Mouse (Mus musculus) left cerebral cortex, adult 6 months (tissue): ENCODE results near the gene Slc3a2. TPM values are rescaled to one million over a fixed set of nuclear protein-coding genes. Genes with fewer than 3 reads are reported as not detected.

ENCODE experiments used
- long read RNA-seq, 2 experiments: library from polyadenylated mRNA; unstranded; transcript quantifications; one replicate each; pipeline ENCODE4 v2.0.0; 2019 to 2020
- polyA plus RNA-seq: library from polyadenylated mRNA; unstranded; fragments of <200 nt; fragmentation: Nextera tagmentation; gene quantifications from 2 replicates; pipeline ENCODE4 v1.2.3, GENCODE M21; 2021

The Slc3a2 gene
- 169 and 178 TPM in 2 replicates for polyA plus RNA-seq
- long read RNA-seq, experiment 1, transcript Slc3a2-202 (10 exons, 2,813 nt) = minor isoform, 291 of 673 reads
- long read RNA-seq, experiment 1, transcript Slc3a2-201 (9 exons, 1,819 nt) = major isoform, 358 of 673 reads
- long read RNA-seq, experiment 1, partial matches to known transcripts = 5 of 673 reads
- long read RNA-seq, experiment 1, other reads (novel, unspliced or antisense) = 18 of 673 reads
- long read RNA-seq, experiment 2, transcript Slc3a2-201 (9 exons, 1,819 nt) = major isoform, 99 of 228 reads
- long read RNA-seq, experiment 2, transcript Slc3a2-202 (10 exons, 2,813 nt) = minor isoform, 90 of 228 reads
- long read RNA-seq, experiment 2, partial matches to known transcripts = 30 of 228 reads
- long read RNA-seq, experiment 2, other reads (novel, unspliced or antisense) = 6 of 228 reads

DNA sequence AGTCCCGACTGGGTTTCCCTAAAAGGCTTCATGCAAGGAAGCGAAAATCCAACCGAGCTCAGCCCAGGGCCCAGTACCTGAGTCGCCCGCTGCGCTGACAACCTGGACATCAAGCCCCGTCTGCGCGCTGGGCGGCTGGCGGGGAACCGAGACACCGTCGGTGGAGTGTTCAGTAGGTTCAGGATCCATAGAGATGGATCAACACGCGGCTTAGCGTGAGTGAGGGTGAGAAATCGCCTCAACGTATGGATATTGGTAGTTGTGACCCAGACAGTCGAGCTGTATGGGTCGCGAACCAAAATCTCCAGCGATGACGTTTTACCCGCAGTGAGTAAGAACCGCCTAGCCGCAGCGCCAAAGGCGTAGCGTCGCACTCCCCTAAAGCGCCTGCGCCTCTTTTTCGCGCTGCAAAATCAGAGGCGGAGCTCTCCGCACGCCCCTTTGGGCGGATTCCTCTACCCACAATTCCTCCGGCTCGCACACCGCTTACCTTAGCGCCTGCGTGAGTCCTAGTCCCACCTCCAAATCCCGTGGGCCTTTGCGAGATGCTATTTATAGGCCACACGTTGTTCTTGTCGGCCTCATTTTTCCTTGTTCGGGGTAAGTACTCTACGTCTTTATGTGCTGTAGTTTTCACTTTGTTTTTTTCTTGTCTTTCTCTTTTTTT is at the start of gene Slc3a2:
Gene Slc3a2, minus strand, starts transcription at position 463 of the 667 bp plus-strand sequence.

DNA sequence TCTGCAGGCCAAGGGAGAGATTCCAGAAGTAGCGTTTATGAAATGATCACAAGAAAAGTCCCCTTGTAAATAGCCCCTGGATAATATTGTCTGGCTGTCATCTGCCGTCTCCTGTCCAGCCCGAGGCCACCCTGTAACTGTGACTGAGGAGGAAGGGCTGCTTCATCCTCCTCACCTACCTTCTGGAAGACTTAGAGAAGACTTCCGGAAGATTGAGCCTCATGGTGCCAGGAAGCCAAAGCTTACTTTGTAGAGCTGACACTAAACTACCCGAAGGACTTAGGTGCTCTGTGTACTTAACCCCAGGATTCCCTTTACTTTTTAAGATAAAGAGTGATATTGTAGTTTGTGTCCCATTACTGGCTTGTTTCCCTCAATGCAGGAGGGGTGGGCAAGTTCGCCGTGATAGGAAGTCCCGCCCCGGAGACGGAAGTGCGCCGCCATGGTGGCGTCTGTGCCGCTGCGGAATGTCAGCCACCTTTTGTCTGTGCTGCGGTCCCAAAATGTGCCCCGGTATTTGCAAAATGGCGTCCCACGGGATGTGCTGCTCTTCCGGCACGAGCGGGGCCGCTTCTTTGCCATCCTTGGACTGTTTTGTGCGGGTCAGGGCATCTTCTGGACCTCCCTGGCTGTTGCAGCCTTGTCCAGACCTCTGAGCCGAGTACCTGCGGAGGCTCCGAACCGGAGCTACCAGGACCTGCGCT is 47.5 kb upstream of the Slc3a2 start, which contains the start of gene Tmem223:
Gene Tmem223, plus strand, starts transcription at position 430 of the 704 bp plus-strand sequence.

DNA sequence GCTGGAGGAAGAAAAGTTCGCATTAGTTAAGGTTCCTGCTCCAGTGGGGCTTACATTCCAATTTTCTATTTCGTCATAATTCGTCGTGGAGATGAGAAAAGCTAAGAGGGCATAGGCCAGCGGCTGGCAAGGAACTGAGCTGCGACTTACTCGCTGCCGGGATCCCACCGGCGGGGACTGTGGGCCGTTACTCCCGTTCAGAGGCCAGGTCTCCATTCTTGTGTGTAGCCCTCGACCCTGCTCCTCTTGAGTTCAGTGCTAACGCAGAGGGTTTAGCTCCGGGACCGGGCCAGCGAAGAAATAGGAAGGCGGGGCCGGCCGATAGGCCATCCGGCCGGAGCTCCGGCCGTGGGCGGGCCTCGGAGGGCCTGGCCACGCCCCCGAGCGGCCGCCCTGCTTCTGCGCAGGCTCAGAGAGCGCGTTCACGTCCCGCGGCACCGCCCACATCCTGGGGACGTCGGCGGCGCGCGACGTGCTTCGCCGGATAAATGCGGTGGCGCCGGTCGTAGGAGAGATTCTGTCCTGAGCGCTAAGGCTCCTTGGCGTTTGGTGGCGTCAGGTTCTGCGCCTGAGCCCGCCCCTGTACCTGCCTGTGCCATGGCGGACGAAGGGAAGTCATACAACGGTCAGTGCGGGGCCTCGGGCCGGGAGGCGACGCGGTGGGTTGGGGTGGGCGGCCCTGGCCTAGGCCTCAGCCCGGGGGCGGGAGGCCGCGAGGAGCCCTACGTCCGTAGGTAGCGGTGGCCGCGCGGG is 33.6 kb upstream of the Slc3a2 start, which contains the start of gene Nxf1:
Gene Nxf1, plus strand, starts transcription at position 439 of the 753 bp plus-strand sequence.

DNA sequence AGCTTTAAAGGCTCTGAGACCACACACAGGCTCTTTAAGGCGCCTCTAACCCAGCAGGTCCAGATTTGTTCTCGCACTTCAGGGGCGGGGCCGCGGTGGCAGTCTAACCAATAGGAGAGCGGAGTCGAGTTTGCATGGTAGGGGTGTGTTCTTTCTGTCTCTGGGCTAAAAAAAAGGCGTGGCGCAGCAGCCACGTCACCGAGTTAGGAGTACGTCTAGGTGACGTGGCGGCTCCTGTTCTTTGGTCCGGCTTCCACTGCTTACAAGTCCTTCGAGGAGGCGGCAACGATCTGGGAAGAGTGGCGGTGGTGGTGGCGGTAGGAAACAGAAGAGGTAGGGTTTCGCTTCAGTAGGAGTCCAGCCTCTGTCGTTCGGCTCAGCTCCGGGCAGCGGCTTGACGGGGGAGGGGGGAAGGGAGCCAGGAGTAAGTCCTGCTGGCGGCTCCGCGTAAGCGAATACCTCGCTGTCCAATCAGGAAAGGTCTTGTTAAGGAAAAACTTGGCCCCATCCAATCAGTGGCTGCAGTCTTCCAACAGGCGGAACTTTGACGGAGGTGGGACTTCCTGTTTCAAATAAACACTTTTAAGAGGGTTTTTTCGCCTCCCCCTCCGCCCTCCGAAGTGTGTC is 18.2 kb upstream of the Slc3a2 start, which contains the start of gene Stx5a:
Gene Stx5a, plus strand, starts transcription at position 171 of the 627 bp plus-strand sequence.

DNA sequence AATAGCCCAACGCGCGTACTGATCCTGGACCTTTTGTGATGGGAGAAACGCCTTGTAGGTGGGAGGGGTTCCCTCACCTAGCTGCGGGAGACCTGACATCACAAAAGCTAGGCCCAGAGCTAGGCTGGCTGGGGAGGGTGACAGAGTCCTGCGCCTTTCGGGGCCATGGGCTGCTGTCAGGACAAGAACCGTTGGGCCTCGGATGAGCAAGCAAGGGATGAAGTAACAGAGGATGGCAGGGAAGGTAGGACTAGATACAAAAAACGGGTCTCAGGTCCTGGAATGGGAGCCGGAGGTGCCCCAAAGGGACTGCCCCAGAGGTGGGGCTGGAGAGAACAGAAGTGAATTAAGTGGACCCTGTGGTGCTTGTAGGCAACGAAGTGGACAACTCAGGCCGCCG is 17.4 kb upstream of the Slc3a2 start, which contains the start of gene 1700092M07Rik:
Gene 1700092M07Rik, plus strand, starts transcription at position 116 of the 400 bp plus-strand sequence.

DNA sequence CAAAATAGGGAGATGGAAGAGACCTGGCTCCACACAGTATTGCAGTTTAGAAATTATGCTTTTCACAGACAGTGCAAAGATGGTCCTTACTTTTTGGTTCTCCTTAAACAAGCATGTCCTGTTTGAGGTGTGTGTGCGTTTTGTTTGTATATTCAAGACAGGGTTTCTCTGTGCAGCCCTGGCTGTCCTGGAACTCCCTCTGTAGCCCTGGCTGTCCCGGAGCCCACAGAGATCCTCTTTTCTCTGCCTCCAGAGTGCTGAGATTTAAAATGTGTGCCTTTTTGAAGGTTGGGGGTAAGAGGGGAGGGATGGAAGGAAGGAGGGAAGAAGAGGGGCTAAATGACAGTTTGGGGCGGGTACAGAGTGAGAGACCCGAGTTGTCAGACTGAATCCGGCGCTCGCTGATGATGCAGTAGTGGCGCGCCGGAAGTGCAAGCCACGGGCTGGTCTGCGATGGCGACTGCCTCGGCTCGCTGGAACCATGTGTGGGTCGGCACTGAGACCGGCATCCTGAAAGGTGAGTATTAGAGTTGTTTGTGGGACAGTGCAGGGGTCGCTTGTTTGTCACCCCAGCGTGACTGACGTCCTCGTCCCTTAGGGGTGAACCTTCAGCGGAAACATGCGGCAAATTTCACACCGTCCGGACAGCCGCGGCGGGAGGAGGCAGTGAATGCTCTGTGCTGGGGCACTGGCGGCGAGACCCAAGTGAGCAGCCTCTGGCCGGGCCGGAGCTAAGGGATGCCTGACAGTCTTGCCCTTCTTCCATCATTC is 12.4 kb upstream of the Slc3a2 start, which contains the start of gene Wdr74:
Gene Wdr74, plus strand, starts transcription at position 439 of the 771 bp plus-strand sequence.

DNA sequence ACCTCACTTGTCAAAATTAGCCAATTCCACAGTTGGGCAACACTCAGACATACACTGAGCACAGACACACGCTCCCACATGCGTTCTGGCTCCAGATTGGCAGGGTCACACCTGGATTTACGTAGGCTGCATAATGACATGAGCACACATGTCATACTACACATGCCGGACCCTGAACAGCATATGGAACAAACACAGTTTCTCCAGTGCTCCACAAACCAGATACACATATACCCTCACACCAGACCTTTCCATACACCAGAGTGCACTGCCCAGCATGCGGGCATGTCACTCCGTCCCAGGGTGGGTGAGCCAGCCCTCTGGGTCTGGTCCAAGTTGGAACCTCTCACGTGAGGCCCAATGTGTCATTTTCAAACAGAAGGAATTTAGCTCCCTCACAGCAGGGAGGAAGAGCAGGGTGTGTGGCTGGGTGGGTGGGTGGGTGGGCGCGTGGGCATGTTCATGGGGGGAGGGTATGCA is 59.8 kb downstream of the Slc3a2 start, which contains the start of gene Chrm1:
Gene Chrm1, plus strand, starts transcription at position 430 of the 480 bp plus-strand sequence.

Other genes with a start within 250 kb of the Slc3a2 start
- gene Slc22a8, start 132.1 kb downstream of the Slc3a2 start, polyA plus RNA-seq = 8.6 and 10.3 TPM in 2 replicates
- gene Slc22a6, start 105.3 kb downstream of the Slc3a2 start, polyA plus RNA-seq = 2.2 and 2.7 TPM in 2 replicates
- 41.2 and 88.0 TPM in 2 replicates for gene Chrm1, start 59.6 kb downstream of the Slc3a2 start, polyA plus RNA-seq
- gene Wdr74, start 12.5 kb upstream of the Slc3a2 start, polyA plus RNA-seq = 57.2 and 64.9 TPM in 2 replicates
- gene 1700092M07Rik, start 17.3 kb upstream of the Slc3a2 start, polyA plus RNA-seq = not detected in 2 replicates
- 33.4 and 33.5 TPM in 2 replicates for gene Stx5a, start 18.0 kb upstream of the Slc3a2 start, polyA plus RNA-seq
- 23.9 and 27.6 TPM in 2 replicates for gene Nxf1, start 33.7 kb upstream of the Slc3a2 start, polyA plus RNA-seq
- gene Tmem223, start 47.6 kb upstream of the Slc3a2 start, polyA plus RNA-seq = 234 and 250 TPM in 2 replicates
- 28.2 and 37.0 TPM in 2 replicates for gene Tmem179b, start 51.1 kb upstream of the Slc3a2 start, polyA plus RNA-seq
- 11.5 and 16.0 TPM in 2 replicates for gene Taf6l, start 63.0 kb upstream of the Slc3a2 start, polyA plus RNA-seq
- 224 and 251 TPM in 2 replicates for gene Polr2g, start 75.2 kb upstream of the Slc3a2 start, polyA plus RNA-seq
- 2.2 and 3.2 TPM in 2 replicates for gene Zbtb3, start 79.2 kb upstream of the Slc3a2 start, polyA plus RNA-seq
- 22.4 and 24.7 TPM in 2 replicates for gene Ttc9c, start 96.0 kb upstream of the Slc3a2 start, polyA plus RNA-seq
- gene Hnrnpul2, start 96.6 kb upstream of the Slc3a2 start, polyA plus RNA-seq = 5.9 and 11.9 TPM in 2 replicates
- gene AC129217.1, start 106.4 kb upstream of the Slc3a2 start, polyA plus RNA-seq = not detected in 2 replicates
- gene Bscl2, start 114.1 kb upstream of the Slc3a2 start, polyA plus RNA-seq = 80.3 and 99.9 TPM in 2 replicates
- 271 and 278 TPM in 2 replicates for gene Gng3, start 115.8 kb upstream of the Slc3a2 start, polyA plus RNA-seq
- 0.28 and 0.50 TPM in 2 replicates for gene Lrrn4cl, start 127.4 kb upstream of the Slc3a2 start, polyA plus RNA-seq
- 157 and 163 TPM in 2 replicates for gene Ubxn1, start 148.1 kb upstream of the Slc3a2 start, polyA plus RNA-seq
- gene Uqcc3, start 157.6 kb upstream of the Slc3a2 start, polyA plus RNA-seq = 68.8 and 84.0 TPM in 2 replicates
- 9.7 and 11.2 TPM in 2 replicates for gene Lbhd1, start 160.4 kb upstream of the Slc3a2 start, polyA plus RNA-seq
- gene Gm49403, start 160.6 kb upstream of the Slc3a2 start, polyA plus RNA-seq = not detected in 2 replicates
- gene 1810009A15Rik, start 165.5 kb upstream of the Slc3a2 start, polyA plus RNA-seq = 71.4 and 81.8 TPM in 2 replicates
- 5.9 and 13.0 TPM in 2 replicates for gene Gm49416, start 165.6 kb upstream of the Slc3a2 start, polyA plus RNA-seq
- 6.4 and 8.5 TPM in 2 replicates for gene Ints5, start 169.6 kb upstream of the Slc3a2 start, polyA plus RNA-seq
- 15.2 and 19.0 TPM in 2 replicates for gene Ganab, start 174.7 kb upstream of the Slc3a2 start, polyA plus RNA-seq
- 49.0 and 67.5 TPM in 2 replicates for gene B3gat3, start 197.0 kb upstream of the Slc3a2 start, polyA plus RNA-seq
- gene Rom1, start 206.0 kb upstream of the Slc3a2 start, polyA plus RNA-seq = 4.9 and 6.0 TPM in 2 replicates
- gene Eml3, start 206.2 kb upstream of the Slc3a2 start, polyA plus RNA-seq = 3.1 and 4.0 TPM in 2 replicates
- 20.4 and 23.0 TPM in 2 replicates for gene Mta2, start 218.5 kb upstream of the Slc3a2 start, polyA plus RNA-seq
- gene Tut1, start 230.5 kb upstream of the Slc3a2 start, polyA plus RNA-seq = 10.3 and 11.3 TPM in 2 replicates
- 432 and 459 TPM in 2 replicates for gene Eef1g, start 243.7 kb upstream of the Slc3a2 start, polyA plus RNA-seq